Mouse (Mus musculus): ENCODE data around the gene Ice2. TPM values are rescaled to one million over a fixed set of nuclear protein-coding genes. Genes with fewer than 3 reads are reported as not detected.
A peak's percentile ranks its signal among the peaks of the same experiment; 100 is the strongest.

The Ice2 gene
- total RNA-seq (2022): 1 to 10 TPM; 5.4 to 7.4 (median 6.7) TPM

GRCm38 (mm10) chr9:69397760-69398452 is at the start of gene Ice2:
Gene Ice2, plus strand, starts transcription at chr9:69397906.
- DNase-seq (ENCODE audit: low spot score): peak; percentile 55

- no peak for DNase-seq (ENCODE audit: low spot score)
Observed at GRCm38 (mm10) chr9:69349537-69349936, 48.2 kb upstream of the Ice2 start.

DNA sequence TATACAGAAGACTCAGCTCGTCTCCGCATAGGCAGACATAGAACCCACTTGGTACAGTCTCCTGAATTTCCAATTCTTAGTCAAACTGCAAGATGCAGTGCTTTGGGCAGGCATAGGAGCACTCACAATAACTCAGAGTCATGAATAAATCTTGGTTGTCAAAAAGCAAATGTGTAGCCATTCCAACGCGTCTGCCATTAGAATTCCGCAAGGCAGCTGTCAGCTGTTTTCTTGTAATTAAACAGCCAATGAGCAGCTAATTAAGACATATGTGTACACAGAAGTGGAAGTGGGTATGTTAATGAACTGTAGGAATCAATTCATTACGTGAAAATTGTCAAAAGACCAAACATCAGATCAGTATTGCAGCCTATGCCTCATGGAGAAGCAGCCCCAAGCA is 43.5 kb upstream of the Ice2 start:
- DNase-seq (ENCODE audit: low spot score): no peak

GRCm38 (mm10) chr9:69357834-69358233 is 39.9 kb upstream of the Ice2 start:
- peak; percentile 56 for DNase-seq (ENCODE audit: low spot score)

DNA sequence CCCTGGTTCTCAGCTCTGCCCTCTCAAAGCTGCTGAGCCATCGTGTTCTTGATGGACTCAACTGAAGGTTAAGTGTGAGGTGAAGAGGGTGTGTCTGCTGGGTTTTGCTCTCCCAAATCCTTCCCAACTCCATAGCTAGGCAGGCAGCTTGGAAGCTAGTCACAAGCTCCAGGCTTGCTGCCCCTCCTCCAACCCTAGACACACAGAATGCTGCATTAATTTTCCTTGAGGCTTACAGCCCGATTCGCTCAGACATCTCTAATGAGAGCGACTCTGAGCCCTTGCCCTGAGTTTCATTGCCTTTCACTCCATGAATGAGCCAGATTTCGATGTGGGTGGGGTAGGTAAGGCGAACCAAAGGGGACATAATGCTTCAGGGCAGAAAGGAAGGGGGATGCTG is 38.9 kb upstream of the Ice2 start:
- DNase-seq (ENCODE audit: low spot score): no peak

DNA sequence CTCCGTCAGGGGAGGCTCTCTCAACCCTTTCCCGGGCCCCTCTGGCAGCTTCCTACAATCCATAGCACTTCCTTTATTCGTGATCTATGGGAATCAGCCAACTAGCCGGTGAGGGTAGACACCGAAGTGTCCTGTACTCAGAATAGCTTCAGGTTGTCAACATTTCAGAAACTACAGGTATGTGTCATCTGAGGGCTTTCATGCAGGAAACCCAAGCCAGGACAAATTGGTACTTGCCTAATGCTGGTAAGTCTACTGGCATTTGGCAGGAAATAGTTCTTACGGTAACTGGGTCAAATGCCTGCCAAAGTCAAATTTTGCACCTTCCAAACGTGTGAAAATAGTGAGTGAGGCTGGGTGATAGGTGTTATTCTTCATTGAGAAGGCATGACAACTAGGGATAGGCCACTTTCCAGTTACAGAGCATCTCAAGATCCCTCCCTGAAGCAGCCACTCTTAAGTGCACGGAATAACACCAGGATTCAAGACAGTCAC is 35.7 kb upstream of the Ice2 start:
- DNase-seq (ENCODE audit: low spot score): no peak

DNA sequence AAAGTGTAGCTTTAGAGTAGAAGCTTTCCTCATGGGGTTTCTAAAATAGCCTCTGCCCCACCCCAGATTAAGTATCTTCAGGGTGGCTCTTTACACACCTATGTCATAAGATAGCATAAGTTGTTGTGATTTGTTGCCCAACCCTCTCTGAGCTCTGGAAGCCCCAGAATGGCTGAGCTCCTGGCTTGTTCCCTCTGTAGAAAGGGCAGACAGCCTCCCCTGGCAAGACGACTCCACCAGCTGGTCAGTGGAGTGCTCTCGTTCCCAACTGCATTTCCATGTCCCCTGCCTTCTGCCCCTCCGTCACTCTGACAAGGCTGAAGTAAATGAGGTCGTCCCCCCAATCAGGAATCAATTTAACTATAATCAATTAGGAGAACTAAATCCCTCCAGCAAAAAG is 34.9 kb upstream of the Ice2 start:
- DNase-seq (ENCODE audit: low spot score): no peak

DNA sequence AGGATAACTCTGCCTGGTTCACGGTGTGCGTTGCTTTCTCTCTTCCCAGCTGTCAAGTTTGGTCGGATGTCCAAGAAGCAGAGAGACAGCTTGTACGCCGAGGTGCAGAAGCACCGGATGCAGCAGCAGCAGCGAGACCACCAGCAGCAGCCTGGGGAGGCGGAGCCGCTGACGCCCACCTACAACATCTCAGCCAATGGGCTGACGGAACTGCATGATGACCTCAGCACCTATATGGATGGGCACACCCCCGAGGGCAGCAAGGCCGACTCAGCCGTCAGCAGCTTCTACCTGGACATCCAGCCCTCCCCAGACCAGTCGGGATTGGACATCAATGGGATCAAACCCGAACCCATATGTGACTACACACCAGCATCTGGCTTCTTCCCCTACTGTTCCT is 33.6 kb upstream of the Ice2 start:
- DNase-seq (ENCODE audit: low spot score): no peak

DNA sequence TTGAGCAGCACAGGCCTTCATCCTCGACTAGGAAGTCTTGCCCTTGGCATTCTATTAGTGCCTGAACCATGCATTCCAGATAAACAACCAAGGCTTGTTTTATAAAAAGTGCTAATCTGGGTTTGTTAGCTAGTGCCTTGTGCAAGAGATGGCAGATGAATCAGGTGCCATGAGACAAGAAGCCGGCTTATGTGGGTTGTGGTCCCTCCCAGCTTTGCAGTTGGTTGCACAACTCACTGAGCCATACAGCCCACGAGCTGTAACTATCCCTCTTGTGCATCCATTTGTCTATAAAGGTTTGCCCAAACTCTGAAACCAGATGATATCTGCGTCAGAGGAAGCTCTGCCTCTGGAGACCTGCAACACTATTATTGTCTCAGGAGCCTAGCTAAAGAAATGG is 30.7 kb upstream of the Ice2 start:
- DNase-seq (ENCODE audit: low spot score): no peak

DNA sequence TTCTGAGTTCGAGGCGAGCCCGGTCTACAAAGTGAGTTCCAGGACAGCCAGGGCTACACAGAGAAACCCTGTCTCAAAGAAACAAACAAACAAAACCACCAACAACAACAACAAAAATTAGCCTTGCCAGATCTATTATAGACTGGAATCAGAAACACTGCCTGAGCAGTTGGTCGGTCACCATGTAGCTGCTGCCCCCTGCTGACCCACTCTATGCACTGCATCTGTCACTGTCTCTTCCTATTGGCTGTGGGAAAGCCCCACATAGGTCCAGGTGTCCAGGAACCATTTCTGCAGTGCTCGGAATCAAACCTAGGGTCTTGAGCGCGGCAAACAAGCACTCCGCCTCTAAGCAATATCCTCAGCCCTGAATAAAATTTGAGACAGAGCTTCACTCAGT is 29.6 kb upstream of the Ice2 start:
- peak; percentile 68 for DNase-seq (ENCODE audit: low spot score)

GRCm38 (mm10) chr9:69371046-69371724 is 26.5 kb upstream of the Ice2 start:
- no peak for DNase-seq (ENCODE audit: low spot score)

- DNase-seq (ENCODE audit: low spot score): no peak
Observed at GRCm38 (mm10) chr9:69372871-69373270, 24.8 kb upstream of the Ice2 start.

DNA sequence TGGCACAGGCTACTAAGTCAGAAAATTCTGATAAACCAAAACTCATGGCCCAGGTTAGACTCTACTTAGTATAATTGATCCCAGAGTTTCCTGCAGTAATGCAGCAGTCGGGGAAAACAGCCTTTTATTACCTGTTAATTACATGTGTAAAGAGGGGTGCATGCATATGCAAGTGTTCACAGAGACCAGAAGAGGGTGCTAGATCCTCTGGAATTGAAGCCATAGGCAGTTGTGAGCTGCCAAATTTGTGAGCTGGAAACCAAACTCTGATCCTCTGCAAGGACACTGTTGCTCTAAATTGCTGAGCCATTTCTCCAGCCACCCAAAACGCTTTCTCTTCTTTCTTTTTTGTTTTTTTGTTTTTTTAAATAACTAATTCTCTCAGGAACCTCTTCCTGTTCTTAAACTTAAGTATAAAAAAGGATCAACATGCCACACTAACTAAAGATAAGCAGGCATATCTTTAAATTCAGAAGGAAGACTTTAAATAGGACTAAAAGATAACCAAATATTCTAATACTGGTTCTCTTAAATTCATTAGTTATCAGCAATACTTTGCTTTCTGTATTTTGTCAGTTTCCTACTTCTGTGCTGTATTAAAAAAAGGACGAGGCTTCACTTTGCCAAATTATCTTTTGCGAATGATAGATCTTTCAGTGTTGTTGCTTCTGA is 20.6 kb upstream of the Ice2 start:
- DNase-seq (ENCODE audit: low spot score): no peak

GRCm38 (mm10) chr9:69377654-69378045 is 20.1 kb upstream of the Ice2 start:
- DNase-seq (ENCODE audit: low spot score): no peak

DNA sequence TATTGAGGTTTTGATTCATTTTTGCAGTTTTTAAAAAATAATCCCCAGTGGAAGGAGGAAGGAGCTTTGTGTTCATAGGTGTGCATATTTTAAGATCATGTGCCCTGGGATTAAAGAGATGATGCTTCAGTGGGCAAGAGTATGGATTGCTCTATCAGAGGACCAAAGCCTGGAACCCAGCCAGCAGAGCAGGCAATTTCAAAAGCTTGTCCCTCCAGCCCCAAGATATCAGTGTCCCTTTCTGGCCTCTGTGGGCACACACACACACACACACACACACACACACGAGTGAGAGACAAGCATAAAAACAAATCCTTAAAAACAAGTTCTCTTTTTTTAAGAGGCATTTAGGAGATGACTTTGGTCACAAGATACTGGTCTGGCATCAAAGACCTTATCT is 17.2 kb upstream of the Ice2 start:
- DNase-seq (ENCODE audit: low spot score): no peak

DNA sequence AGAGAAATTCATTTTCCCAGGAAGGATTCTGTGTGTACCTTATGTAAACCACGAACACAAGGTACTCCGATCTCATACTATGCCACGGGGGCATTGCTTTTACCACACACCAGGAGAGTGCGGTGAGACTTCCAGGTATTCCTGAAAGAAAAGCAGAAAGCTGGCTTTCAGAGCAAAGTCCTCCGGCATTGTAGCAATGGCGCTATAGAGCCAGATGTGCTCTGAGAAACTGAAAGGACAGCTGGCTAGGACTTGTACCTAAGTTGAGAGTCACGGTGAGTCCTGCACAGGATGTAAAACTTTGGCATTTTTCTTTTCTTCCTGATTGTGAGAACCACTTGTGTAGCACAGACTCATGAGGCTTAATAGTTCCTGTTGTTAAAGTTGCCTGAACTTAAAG is 16.0 kb upstream of the Ice2 start:
- DNase-seq (ENCODE audit: low spot score): no peak

- no peak for DNase-seq (ENCODE audit: low spot score)
Observed at GRCm38 (mm10) chr9:69384475-69384874, 13.2 kb upstream of the Ice2 start.

DNA sequence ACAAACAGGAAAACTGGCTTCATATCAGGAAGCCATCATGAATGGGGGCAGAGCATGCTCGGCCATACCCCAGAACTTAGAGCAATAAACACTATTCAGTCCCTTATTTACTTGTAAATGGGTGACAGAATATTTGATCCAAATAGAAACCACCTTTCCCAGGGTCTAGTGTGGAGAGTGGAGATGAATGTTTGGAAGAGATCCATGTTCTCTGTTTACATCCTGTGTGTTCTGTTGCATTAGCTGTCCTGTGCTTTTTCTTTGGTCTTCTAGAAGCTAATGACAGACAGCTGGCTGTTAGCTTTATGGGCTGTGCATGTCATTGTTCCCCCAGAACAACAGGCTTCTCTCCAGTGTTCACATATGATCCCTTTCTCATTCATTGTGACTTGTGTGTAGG is 12.8 kb upstream of the Ice2 start:
- DNase-seq (ENCODE audit: low spot score): no peak

GRCm38 (mm10) chr9:69387296-69387695 is 10.4 kb upstream of the Ice2 start:
- DNase-seq (ENCODE audit: low spot score): no peak

- DNase-seq (ENCODE audit: low spot score): no peak
Observed at GRCm38 (mm10) chr9:69390631-69391030, 7.1 kb upstream of the Ice2 start.

DNA sequence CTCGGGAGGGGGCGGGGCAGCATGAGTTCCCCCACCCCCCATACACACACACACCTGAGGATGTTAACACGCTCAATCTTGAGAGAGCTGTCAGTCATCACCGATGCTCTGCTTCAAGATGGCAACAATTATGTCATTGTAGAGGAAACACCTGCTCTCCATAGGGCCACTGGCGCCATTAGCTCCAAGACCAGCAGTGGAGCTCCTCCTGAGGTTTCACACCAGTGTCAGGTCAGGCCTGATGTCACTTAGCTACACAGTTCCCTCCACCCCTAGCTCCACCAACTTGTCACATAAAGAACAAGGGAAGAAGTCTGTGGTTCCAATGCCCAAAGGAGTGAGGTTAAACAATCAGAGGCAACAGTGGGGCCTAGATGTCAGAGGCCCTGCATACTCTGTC is 3.5 kb upstream of the Ice2 start:
- no peak for DNase-seq (ENCODE audit: low spot score)

- no peak for DNase-seq (ENCODE audit: low spot score)
Observed at GRCm38 (mm10) chr9:69397432-69397759, 310 bp upstream of the Ice2 start.

- no peak for DNase-seq (ENCODE audit: low spot score)
Observed at GRCm38 (mm10) chr9:69398453-69398850, 746 bp downstream of the Ice2 start.
